Mouse (Mus musculus) gastrocnemius, postnatal 14 days (tissue): Measurements from ENCODE around the gene Donson. TPM values are rescaled to one million over a fixed set of nuclear protein-coding genes. Genes with fewer than 3 reads are reported as not detected.

Experiments
- DNase-seq: peaks from one replicate; pipeline ENCODE4 v3.0.0; 2021; ENCODE audit warnings: mixed read lengths
- intact Hi-C: fragments of 180-260 bp; cut with DNase I; formaldehyde crosslinking; loops from one replicate; pipeline ENCODE4 v1.15.1; 2025; ENCODE audit warnings: low total_unique reads
- long read RNA-seq, 2 experiments: library from polyadenylated mRNA; stranded (forward); transcript quantifications; one replicate each; pipeline ENCODE4 v2.0.0; 2021
- total RNA-seq, 2 experiments: library from RNA; stranded (reverse); gene quantifications; 2 replicates each; pipeline ENCODE4 v1.2.3; 2021

Donson gene
- 1 to 10 TPM; 1.6 to 1.8 TPM for total RNA-seq
- long read RNA-seq, experiment 1, result 0 reads
- long read RNA-seq, experiment 2, partial matches to known transcripts, result 0 of 1 reads
- long read RNA-seq, experiment 2, other reads (novel, unspliced or antisense), result 0 of 1 reads

- peak; percentile 96 for DNase-seq
- intact Hi-C loops, result no loop called here
Measured at GRCm38 (mm10) chr16:91688619-91689334, at the start of gene Donson. Gene Donson, minus strand, starts transcription at chr16:91688770.

- intact Hi-C loops, result loop anchor here (10.0 kb wide), 1 partner anchor 69 kb away; no protein-coding TSS in a partner anchor
- DNase-seq, result no peak
Measured at GRCm38 (mm10) chr16:91736046-91736816, 47.7 kb upstream of the Donson start.

- intact Hi-C loops, result loop anchor here (10.0 kb wide), 1 partner anchor 70 kb away; no protein-coding TSS in a partner anchor
- DNase-seq, result peak; percentile 36
Measured at GRCm38 (mm10) chr16:91734771-91735170, 46.2 kb upstream of the Donson start.

GRCm38 (mm10) chr16:91732816-91733215 is 44.2 kb upstream of the Donson start:
- intact Hi-C loops, result loop anchor here (10.0 kb wide), 1 partner anchor 72 kb away; no protein-coding TSS in a partner anchor
- DNase-seq, result no peak

GRCm38 (mm10) chr16:91730446-91730845 is 41.9 kb upstream of the Donson start:
- DNase-seq, result peak; percentile 23
- intact Hi-C loops, result loop anchor here (10.0 kb wide), 1 partner anchor 74 kb away; no protein-coding TSS in a partner anchor

- intact Hi-C loops, result loop anchor here (10.0 kb wide), 1 partner anchor 75 kb away; no protein-coding TSS in a partner anchor
- DNase-seq, result peak; percentile 54
Measured at GRCm38 (mm10) chr16:91729821-91730441, 41.4 kb upstream of the Donson start.

GRCm38 (mm10) chr16:91729066-91729482 is 40.5 kb upstream of the Donson start, which contains the start of gene Itsn1:
Gene Itsn1, plus strand, starts transcription at chr16:91729281.
- DNase-seq, result peak; percentile 99
- intact Hi-C loops, result no loop called here

- intact Hi-C loops, result no loop called here
- DNase-seq, result peak; percentile 99
Measured at GRCm38 (mm10) chr16:91728123-91729065, 39.8 kb upstream of the Donson start, which contains the start of gene Cryzl1. Gene Cryzl1, minus strand, starts transcription at chr16:91728975.

- DNase-seq, result no peak
- intact Hi-C loops, result no loop called here
Measured at GRCm38 (mm10) chr16:91727433-91727832, 38.9 kb upstream of the Donson start.

- DNase-seq, result peak; percentile 41
- intact Hi-C loops, result loop anchor here (5.0 kb wide), 1 partner anchor 193 kb away; no protein-coding TSS in a partner anchor
Measured at GRCm38 (mm10) chr16:91724247-91724646, 35.7 kb upstream of the Donson start.

- intact Hi-C loops, result no loop called here
- no peak for DNase-seq
Measured at GRCm38 (mm10) chr16:91717399-91717798, 28.8 kb upstream of the Donson start.

GRCm38 (mm10) chr16:91716927-91717349 is 28.4 kb upstream of the Donson start:
- intact Hi-C loops, result no loop called here
- DNase-seq, result peak; percentile 23

GRCm38 (mm10) chr16:91710241-91710640 is 21.7 kb upstream of the Donson start:
- intact Hi-C loops, result no loop called here
- no peak for DNase-seq

- intact Hi-C loops, result no loop called here
- DNase-seq, result no peak
Measured at GRCm38 (mm10) chr16:91704603-91705340, 16.2 kb upstream of the Donson start.

- DNase-seq, result no peak
- intact Hi-C loops, result no loop called here
Measured at GRCm38 (mm10) chr16:91702771-91703188, 14.2 kb upstream of the Donson start.

- no peak for DNase-seq
- intact Hi-C loops, result no loop called here
Measured at GRCm38 (mm10) chr16:91701908-91702307, 13.3 kb upstream of the Donson start.

GRCm38 (mm10) chr16:91698995-91699394 is 10.4 kb upstream of the Donson start:
- no peak for DNase-seq
- intact Hi-C loops, result loop anchor here (5.0 kb wide), 1 partner anchor 223 kb away; no protein-coding TSS in a partner anchor
